Mouse (Mus musculus) heart, postnatal 25 days (tissue): Measurements from ENCODE around the gene Tfdp2. TPM values are rescaled to one million over a fixed set of nuclear protein-coding genes. Genes with fewer than 3 reads are reported as not detected.

Source experiments
- DNase-seq: peaks from one replicate; pipeline ENCODE4 v3.0.0; 2022; ENCODE audit warnings: low spot score
- intact Hi-C: fragments of 180-260 bp; cut with DNase I; formaldehyde crosslinking; loops from one replicate; pipeline ENCODE4 v1.15.1; 2025
- total RNA-seq, 2 experiments: library from RNA; stranded (reverse); gene quantifications; 2 replicates each; pipeline ENCODE4 v1.2.3; 2021

Tfdp2 gene
- total RNA-seq, 2 experiments from 2014 or later, result 94.8 to 98.9 TPM

- no peak for DNase-seq
- intact Hi-C loops, result no loop called here
These were observed 24.3 kb downstream of the Tfdp2 start for GRCm38 (mm10) chr9:96220419-96220818.

- intact Hi-C loops, result no loop called here
- no peak for DNase-seq
These were observed 27.2 kb downstream of the Tfdp2 start for GRCm38 (mm10) chr9:96223302-96223701.

GRCm38 (mm10) chr9:96228285-96228684, 32.2 kb downstream of the Tfdp2 start:
- no peak for DNase-seq
- intact Hi-C loops, result no loop called here

- intact Hi-C loops, result no loop called here
These were observed 34.2 kb downstream of the Tfdp2 start for GRCm38 (mm10) chr9:96230271-96230670.

GRCm38 (mm10) chr9:96235477-96235876, 39.4 kb downstream of the Tfdp2 start:
- no peak for DNase-seq
- intact Hi-C loops, result no loop called here

More at GRCm38 (mm10) chr9:96230271-96230670, 34.2 kb downstream of the Tfdp2 start:
- DNase-seq, result no peak

GRCm38 (mm10) chr9:96237391-96237790, 41.3 kb downstream of the Tfdp2 start:
- no peak for DNase-seq

GRCm38 (mm10) chr9:96238286-96238685, 42.2 kb downstream of the Tfdp2 start:
- intact Hi-C loops, result no loop called here
- DNase-seq, result no peak

More at GRCm38 (mm10) chr9:96237391-96237790, 41.3 kb downstream of the Tfdp2 start:
- intact Hi-C loops, result no loop called here

GRCm38 (mm10) chr9:96241134-96242097, 45.3 kb downstream of the Tfdp2 start:
- no peak for DNase-seq
- intact Hi-C loops, result no loop called here

- intact Hi-C loops, result no loop called here
- DNase-seq, result no peak
These were observed 47.8 kb downstream of the Tfdp2 start for GRCm38 (mm10) chr9:96243915-96244314.

- no peak for DNase-seq
- intact Hi-C loops, result no loop called here
These were observed 58.7 kb downstream of the Tfdp2 start for GRCm38 (mm10) chr9:96254812-96255211.

- DNase-seq, result no peak
- intact Hi-C loops, result no loop called here
These were observed 62.4 kb downstream of the Tfdp2 start for GRCm38 (mm10) chr9:96258478-96258877.

GRCm38 (mm10) chr9:96259017-96259512, 63.0 kb downstream of the Tfdp2 start:
- DNase-seq, result no peak

GRCm38 (mm10) chr9:96259753-96260520, 63.9 kb downstream of the Tfdp2 start:
- no peak for DNase-seq

More at GRCm38 (mm10) chr9:96259017-96259512, 63.0 kb downstream of the Tfdp2 start:
- intact Hi-C loops, result no loop called here

GRCm38 (mm10) chr9:96261101-96261500, 65.0 kb downstream of the Tfdp2 start:
- intact Hi-C loops, result no loop called here
- DNase-seq, result no peak

More at GRCm38 (mm10) chr9:96259753-96260520, 63.9 kb downstream of the Tfdp2 start:
- intact Hi-C loops, result no loop called here

- intact Hi-C loops, result no loop called here
- DNase-seq, result no peak
These were observed 65.9 kb downstream of the Tfdp2 start for GRCm38 (mm10) chr9:96261980-96262379.

GRCm38 (mm10) chr9:96266793-96267558, 70.9 kb downstream of the Tfdp2 start:
- intact Hi-C loops, result no loop called here

GRCm38 (mm10) chr9:96267559-96267948, 71.5 kb downstream of the Tfdp2 start:
- no peak for DNase-seq
- intact Hi-C loops, result no loop called here

More at GRCm38 (mm10) chr9:96266793-96267558, 70.9 kb downstream of the Tfdp2 start:
- DNase-seq, result no peak

GRCm38 (mm10) chr9:96269726-96270125, 73.7 kb downstream of the Tfdp2 start:
- intact Hi-C loops, result no loop called here

GRCm38 (mm10) chr9:96275543-96275942, 79.5 kb downstream of the Tfdp2 start:
- DNase-seq, result no peak
- intact Hi-C loops, result no loop called here

More at GRCm38 (mm10) chr9:96269726-96270125, 73.7 kb downstream of the Tfdp2 start:
- DNase-seq, result no peak

GRCm38 (mm10) chr9:96281497-96281896, 85.4 kb downstream of the Tfdp2 start:
- DNase-seq, result no peak
- intact Hi-C loops, result no loop called here
